Mouse (Mus musculus): Measurements from ENCODE around the gene Bicral. TPM values are rescaled to one million over a fixed set of nuclear protein-coding genes. Genes with fewer than 3 reads are reported as not detected.

The Bicral gene
- polyA plus RNA-seq, 1 experiment from 2014 or later = 10.8 TPM

GRCm38 (mm10) chr17:46879841-46880311, 21.6 kb upstream of the Bicral start:
- 34% methylated on average over 14 of the region's 14 CpGs for WGBS
- peak overlapping the region; percentile 39 for H3K27ac ChIP-seq (ENCODE audit: low read depth, low read length)
- no peaks in the 10 kb centered on the region for H3K27me3 ChIP-seq (ENCODE audit: control insufficient read depth, insufficient read depth, low read length)
- H3K36me3 ChIP-seq (ENCODE audit: control insufficient read depth, insufficient read depth, low read length) = no peaks in the 10 kb centered on the region
- H3K4me3 ChIP-seq (ENCODE audit: low read depth, low read length) = no peak overlapping the region
- ATAC-seq (ENCODE audit: low read depth) = peak; percentile 47; the same call in 1 of the 2 replicates
- no peaks in the 10 kb centered on the region for H3K4me1 ChIP-seq (ENCODE audit: control insufficient read depth, insufficient read depth, low read length)
- no peaks in the 10 kb centered on the region for H3K9me3 ChIP-seq (ENCODE audit: control insufficient read depth, low read length)
- no peak overlapping the region for H3K9ac ChIP-seq (replicated peaks; ENCODE audit: low read depth, low read length)
- H3K4me2 ChIP-seq (ENCODE audit: low read depth, low read length) = no peak overlapping the region

DNA sequence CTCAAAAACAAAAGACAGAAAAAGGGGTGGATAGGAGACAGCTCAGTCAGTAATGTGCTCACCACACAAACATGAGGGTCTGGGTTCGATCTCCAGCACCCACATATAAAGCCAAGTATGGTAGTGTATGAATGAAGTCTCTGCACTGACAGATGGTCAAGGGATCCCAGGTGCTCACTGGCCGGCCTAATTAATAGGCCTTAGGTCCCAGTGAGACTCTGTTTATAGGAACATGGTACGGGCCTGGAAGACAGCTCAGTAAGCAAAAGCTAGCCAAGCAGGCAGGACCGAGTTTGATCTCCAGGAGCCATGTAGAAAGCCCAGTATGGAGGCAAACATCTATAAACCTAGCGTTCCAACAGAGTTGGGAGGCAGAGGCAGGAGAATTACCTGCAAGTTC, 18.8 kb upstream of the Bicral start:
- no peak overlapping the region for H3K9ac ChIP-seq (replicated peaks; ENCODE audit: low read depth, low read length)
- no peaks in the 10 kb centered on the region for H3K36me3 ChIP-seq (ENCODE audit: control insufficient read depth, insufficient read depth, low read length)
- no peak overlapping the region for H3K4me2 ChIP-seq (ENCODE audit: low read depth, low read length)
- H3K4me1 ChIP-seq (ENCODE audit: control insufficient read depth, insufficient read depth, low read length) = no peaks in the 10 kb centered on the region
- no peak overlapping the region for H3K4me3 ChIP-seq (ENCODE audit: low read depth, low read length)
- 76% methylated on average over 5 of the region's 5 CpGs for WGBS
- H3K27me3 ChIP-seq (ENCODE audit: control insufficient read depth, insufficient read depth, low read length) = no peaks in the 10 kb centered on the region
- H3K9me3 ChIP-seq (ENCODE audit: control insufficient read depth, low read length) = no peaks in the 10 kb centered on the region
- no peak overlapping the region for H3K27ac ChIP-seq (ENCODE audit: low read depth, low read length)
- ATAC-seq (ENCODE audit: low read depth) = no peak

DNA sequence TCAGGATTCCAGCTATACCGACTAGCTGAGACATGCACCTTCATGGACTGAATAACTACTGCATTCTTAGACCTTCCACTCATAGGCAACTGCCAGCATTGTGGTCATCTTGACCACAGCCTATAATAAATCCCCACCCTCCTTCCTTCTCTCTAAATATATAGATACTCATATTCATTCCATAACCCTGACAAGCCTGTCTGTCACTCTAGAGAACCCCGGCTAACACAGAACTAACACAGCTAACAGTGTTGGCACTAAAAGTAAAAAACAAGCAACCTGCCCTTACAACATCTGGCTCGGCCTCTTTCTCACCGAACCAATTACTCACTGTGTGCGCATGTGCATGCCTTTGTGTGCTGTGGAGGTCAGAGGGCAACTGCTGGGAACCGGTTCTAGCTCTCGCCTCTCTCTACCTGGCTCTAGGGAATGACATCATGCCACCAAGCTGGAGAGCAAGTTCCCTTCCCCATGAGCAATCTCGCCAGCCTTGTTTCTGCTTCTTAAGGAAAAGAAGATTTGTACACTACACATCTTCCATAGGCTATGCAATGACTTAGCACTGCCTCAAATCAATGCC, 18.2 kb upstream of the Bicral start:
- ATAC-seq (ENCODE audit: low read depth) = no peak
- Histone ChIP-seq H3K4me2 (ENCODE audit: low read depth, low read length) (no peak overlapping the region), H3K36me3 (ENCODE audit: control insufficient read depth, insufficient read depth, low read length) (no peaks in the 10 kb centered on the region), H3K9me3 (ENCODE audit: control insufficient read depth, low read length) (no peaks in the 10 kb centered on the region), H3K4me1 (ENCODE audit: control insufficient read depth, insufficient read depth, low read length) (no peaks in the 10 kb centered on the region), H3K9ac (replicated peaks; ENCODE audit: low read depth, low read length) (no peak overlapping the region), H3K4me3 (ENCODE audit: low read depth, low read length) (no peak overlapping the region), H3K27me3 (ENCODE audit: control insufficient read depth, insufficient read depth, low read length) (no peaks in the 10 kb centered on the region), H3K27ac (ENCODE audit: low read depth, low read length) (no peak overlapping the region)
- 76% methylated on average over 8 of the region's 8 CpGs for WGBS

- no peaks in the 10 kb centered on the region for H3K27me3 ChIP-seq (ENCODE audit: control insufficient read depth, insufficient read depth, low read length)
- H3K4me2 ChIP-seq (ENCODE audit: low read depth, low read length) = no peak overlapping the region
- no peaks in the 10 kb centered on the region for H3K36me3 ChIP-seq (ENCODE audit: control insufficient read depth, insufficient read depth, low read length)
- no peaks in the 10 kb centered on the region for H3K9me3 ChIP-seq (ENCODE audit: control insufficient read depth, low read length)
- H3K4me3 ChIP-seq (ENCODE audit: low read depth, low read length) = no peak overlapping the region
- H3K4me1 ChIP-seq (ENCODE audit: control insufficient read depth, insufficient read depth, low read length) = no peaks in the 10 kb centered on the region
- H3K27ac ChIP-seq (ENCODE audit: low read depth, low read length) = no peak overlapping the region
- 76% methylated on average over 3 of the region's 3 CpGs for WGBS
- ATAC-seq (ENCODE audit: low read depth) = no peak
- H3K9ac ChIP-seq (replicated peaks; ENCODE audit: low read depth, low read length) = no peak overlapping the region
Observed at GRCm38 (mm10) chr17:46875626-46876025, 17.3 kb upstream of the Bicral start.

GRCm38 (mm10) chr17:46874133-46874532, 15.9 kb upstream of the Bicral start:
- H3K27me3 ChIP-seq (ENCODE audit: control insufficient read depth, insufficient read depth, low read length) = no peaks in the 10 kb centered on the region
- ATAC-seq (ENCODE audit: low read depth) = no peak
- no peak overlapping the region for H3K27ac ChIP-seq (ENCODE audit: low read depth, low read length)
- no peaks in the 10 kb centered on the region for H3K36me3 ChIP-seq (ENCODE audit: control insufficient read depth, insufficient read depth, low read length)
- no peaks in the 10 kb centered on the region for H3K4me1 ChIP-seq (ENCODE audit: control insufficient read depth, insufficient read depth, low read length)
- no peak overlapping the region for H3K9ac ChIP-seq (replicated peaks; ENCODE audit: low read depth, low read length)
- WGBS = 57% methylated on average over 10 of the region's 10 CpGs
- H3K4me2 ChIP-seq (ENCODE audit: low read depth, low read length) = no peak overlapping the region
- H3K4me3 ChIP-seq (ENCODE audit: low read depth, low read length) = no peak overlapping the region
- no peaks in the 10 kb centered on the region for H3K9me3 ChIP-seq (ENCODE audit: control insufficient read depth, low read length)

- H3K36me3 ChIP-seq (ENCODE audit: control insufficient read depth, insufficient read depth, low read length) = no peaks in the 10 kb centered on the region
- no peaks in the 10 kb centered on the region for H3K4me1 ChIP-seq (ENCODE audit: control insufficient read depth, insufficient read depth, low read length)
- WGBS = 80% methylated on average over 7 of the region's 7 CpGs
- H3K4me2 ChIP-seq (ENCODE audit: low read depth, low read length) = no peak overlapping the region
- no peaks in the 10 kb centered on the region for H3K27me3 ChIP-seq (ENCODE audit: control insufficient read depth, insufficient read depth, low read length)
- H3K9ac ChIP-seq (replicated peaks; ENCODE audit: low read depth, low read length) = no peak overlapping the region
- H3K4me3 ChIP-seq (ENCODE audit: low read depth, low read length) = no peak overlapping the region
- no peak for ATAC-seq (ENCODE audit: low read depth)
- H3K9me3 ChIP-seq (ENCODE audit: control insufficient read depth, low read length) = no peaks in the 10 kb centered on the region
- no peak overlapping the region for H3K27ac ChIP-seq (ENCODE audit: low read depth, low read length)
Observed at GRCm38 (mm10) chr17:46872806-46873205, 14.5 kb upstream of the Bicral start.

DNA sequence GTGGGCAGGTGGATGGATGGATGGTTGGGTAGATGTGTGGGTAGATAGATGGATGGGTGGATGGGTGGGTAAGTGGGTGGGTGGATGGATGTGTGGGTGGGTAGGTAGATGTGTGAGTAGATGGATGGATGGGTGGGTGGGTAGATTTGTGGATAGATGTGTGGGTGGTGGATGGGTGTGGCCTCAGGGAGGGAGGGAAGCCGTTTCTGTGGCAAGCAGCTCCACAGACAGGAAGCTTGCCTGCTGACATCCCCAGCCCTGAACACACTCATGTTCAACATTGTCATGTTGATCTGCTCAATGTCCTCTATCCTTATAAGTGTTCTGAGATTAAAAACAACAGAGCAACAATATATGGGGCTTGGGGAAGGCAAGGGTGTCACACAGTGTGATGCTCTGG, 12.6 kb upstream of the Bicral start:
- Histone ChIP-seq H3K4me3 (ENCODE audit: low read depth, low read length) (no peak overlapping the region), H3K4me1 (ENCODE audit: control insufficient read depth, insufficient read depth, low read length) (no peaks in the 10 kb centered on the region), H3K27ac (ENCODE audit: low read depth, low read length) (no peak overlapping the region), H3K27me3 (ENCODE audit: control insufficient read depth, insufficient read depth, low read length) (no peaks in the 10 kb centered on the region), H3K4me2 (ENCODE audit: low read depth, low read length) (no peak overlapping the region), H3K9me3 (ENCODE audit: control insufficient read depth, low read length) (no peaks in the 10 kb centered on the region), H3K9ac (replicated peaks; ENCODE audit: low read depth, low read length) (no peak overlapping the region), H3K36me3 (ENCODE audit: control insufficient read depth, insufficient read depth, low read length) (no peaks in the 10 kb centered on the region)
- ATAC-seq (ENCODE audit: low read depth) = no peak
- WGBS = 74% methylated on average over 1 of the region's 1 CpGs

- 93% methylated on average over 5 of the region's 5 CpGs for WGBS
- H3K9ac ChIP-seq (replicated peaks; ENCODE audit: low read depth, low read length) = no peak overlapping the region
Observed at GRCm38 (mm10) chr17:46870204-46870798, 12.0 kb upstream of the Bicral start.

GRCm38 (mm10) chr17:46866836-46867235, 8.6 kb upstream of the Bicral start:
- H3K9me3 ChIP-seq (ENCODE audit: control insufficient read depth, low read length) = no peaks in the 10 kb centered on the region
- no peak overlapping the region for H3K4me2 ChIP-seq (ENCODE audit: low read depth, low read length)
- no peaks in the 10 kb centered on the region for H3K36me3 ChIP-seq (ENCODE audit: control insufficient read depth, insufficient read depth, low read length)
- no peak overlapping the region for H3K4me3 ChIP-seq (ENCODE audit: low read depth, low read length)
- no peak for ATAC-seq (ENCODE audit: low read depth)
- H3K27me3 ChIP-seq (ENCODE audit: control insufficient read depth, insufficient read depth, low read length) = no peaks in the 10 kb centered on the region
- H3K4me1 ChIP-seq (ENCODE audit: control insufficient read depth, insufficient read depth, low read length) = no peaks in the 10 kb centered on the region
- WGBS = 95% methylated on average over 12 of the region's 12 CpGs
- H3K9ac ChIP-seq (replicated peaks; ENCODE audit: low read depth, low read length) = no peak overlapping the region
- H3K27ac ChIP-seq (ENCODE audit: low read depth, low read length) = no peak overlapping the region

More at GRCm38 (mm10) chr17:46870204-46870798, 12.0 kb upstream of the Bicral start:
- no peak overlapping the region for H3K4me2 ChIP-seq (ENCODE audit: low read depth, low read length)
- H3K27ac ChIP-seq (ENCODE audit: low read depth, low read length) = no peak overlapping the region
- H3K9me3 ChIP-seq (ENCODE audit: control insufficient read depth, low read length) = no peaks in the 10 kb centered on the region
- no peak for ATAC-seq (ENCODE audit: low read depth)
- H3K27me3 ChIP-seq (ENCODE audit: control insufficient read depth, insufficient read depth, low read length) = no peaks in the 10 kb centered on the region
- H3K4me3 ChIP-seq (ENCODE audit: low read depth, low read length) = no peak overlapping the region
- no peaks in the 10 kb centered on the region for H3K4me1 ChIP-seq (ENCODE audit: control insufficient read depth, insufficient read depth, low read length)
- H3K36me3 ChIP-seq (ENCODE audit: control insufficient read depth, insufficient read depth, low read length) = no peaks in the 10 kb centered on the region
